Mouse (Mus musculus) midbrain, postnatal 0 days (tissue): ENCODE data around the gene Gli2. TPM values are rescaled to one million over a fixed set of nuclear protein-coding genes. Genes with fewer than 3 reads are reported as not detected.

Experiments
- ATAC-seq: fragments of 200-750 bp; cut with Nextera tagmentation; 2 replicates; pipeline ENCODE4 v1.8.0; 2017; ENCODE audit warnings: moderate number of reproducible peaks, mild to moderate bottlenecking, moderate TSS enrichment, moderate library complexity; ENCODE audit not compliant: low FRiP score
- DNase-seq: peaks from one replicate; pipeline ENCODE4 v3.0.0-alpha.2; 2015; ENCODE audit warnings: low spot score
- H3K27ac ChIP-seq: fragments of 300-500 bp; sonication (generic); 2 replicates; pipeline ENCODE4 v1.5.1; 2014; ENCODE audit warnings: low read depth, mild to moderate bottlenecking, low read length, mixed read lengths
- H3K27me3 ChIP-seq: fragments of 300-500 bp; sonication (generic); 2 replicates; pipeline ENCODE4 v1.6.1; 2014; ENCODE audit warnings: low read length, control low read depth, mixed read lengths; ENCODE audit not compliant: insufficient read depth
- H3K36me3 ChIP-seq: fragments of 300-500 bp; sonication (generic); 2 replicates; pipeline ENCODE4 v1.6.1; 2014; ENCODE audit warnings: low read length, control low read depth, mixed read lengths; ENCODE audit not compliant: insufficient read depth
- H3K4me1 ChIP-seq: fragments of 300-500 bp; sonication (generic); 2 replicates; pipeline ENCODE4 v1.6.1; 2014; ENCODE audit warnings: mild to moderate bottlenecking, control low read depth, antibody characterized with exemption, low read length, mixed read lengths; ENCODE audit not compliant: insufficient read depth
- H3K4me2 ChIP-seq: fragments of 300-500 bp; sonication (generic); 2 replicates; pipeline ENCODE4 v1.6.1; 2014; ENCODE audit warnings: low read depth, mild to moderate bottlenecking, low read length, mixed read lengths; ENCODE audit not compliant: poor library complexity, severe bottlenecking
- H3K4me3 ChIP-seq: fragments of 300-500 bp; sonication (generic); 2 replicates; pipeline ENCODE4 v1.5.1; 2014; ENCODE audit warnings: low read depth, mild to moderate bottlenecking, low read length, moderate library complexity
- H3K9ac ChIP-seq: fragments of 300-500 bp; sonication (generic); replicated peaks from 2 replicates; pipeline ENCODE4 v1.6.1; 2014; ENCODE audit warnings: mild to moderate bottlenecking, low read length, moderate library complexity, mixed read lengths; ENCODE audit not compliant: poor library complexity, severe bottlenecking
- H3K9me3 ChIP-seq: fragments of 300-500 bp; sonication (generic); 2 replicates; pipeline ENCODE4 v1.6.1; 2016; ENCODE audit warnings: low read length, control low read depth
- CTCF ChIP-seq: IDR thresholded peaks from 2 replicates; pipeline ENCODE4 v1.5.1; 2016; ENCODE audit warnings: antibody characterized with exemption, mild to moderate bottlenecking
- WGBS: fragments of 180-500 bp; shearing (Covaris S2); extraction: QIAGEN DNeasy Blood & Tissue Kit; methylation state at CpG from one replicate; pipeline ENCODE4 v1.1.7; 2014; 5-methylcytosine and 5-hydroxymethylcytosine counted together
- polyA plus RNA-seq: library from polyadenylated mRNA; unstranded; fragments of >200 nt; fragmentation: Nextera tagmentation; extraction: Ambion mirVana; gene quantifications from 2 replicates; pipeline ENCODE4 v1.2.1, GENCODE M21; 2015
- total RNA-seq: library from RNA; depleted of rRNA; stranded (reverse); fragments of >200 nt; gene quantifications from 2 replicates; pipeline ENCODE4 v1.2.3, GENCODE M21; 2014

Gene Gli2
- total and polyA plus RNA-seq, 2 experiments from 2014 or later: 0.84 to 4.7 TPM

GRCm38 (mm10) chr1:119053872-119054354, 494 bp upstream of the Gli2 start:
- H3K4me3 ChIP-seq: peak overlapping the region; percentile 45
- TF ChIP-seq CTCF: no peak
- WGBS: 0% methylated on average over 25 of the region's 25 CpGs
- H3K4me1 ChIP-seq: 0 out of 2 replicates have a peak, but pooled peaks cover 2% of the 10 kb centered on the region
- no peaks in the 10 kb centered on the region for H3K36me3 ChIP-seq
- H3K27ac ChIP-seq: no peak overlapping the region
- ATAC-seq (peak; percentile 48), DNase-seq (peak; percentile 52)
- H3K9me3 ChIP-seq: no peaks in the 10 kb centered on the region
- peak overlapping the region; percentile 98 for H3K4me2 ChIP-seq
- peak overlapping the region; percentile 39; the same call in 1 of the 2 replicates for H3K9ac ChIP-seq
- peaks cover 23% of the 10 kb centered on the region for H3K27me3 ChIP-seq

GRCm38 (mm10) chr1:119052631-119053177, 715 bp downstream of the Gli2 start:
- 0% methylated on average over 32 of the region's 33 CpGs for WGBS
- no peaks in the 10 kb centered on the region for H3K9me3 ChIP-seq
- H3K4me2 ChIP-seq: peak overlapping the region; percentile 98
- DNase-seq (peak; percentile 32), ATAC-seq (no peak)
- H3K27me3 ChIP-seq: peaks cover 23% of the 10 kb centered on the region
- H3K27ac ChIP-seq: 0 out of 2 replicates have a peak overlapping the region, but pooled peaks have one; percentile 8
- TF ChIP-seq CTCF: no peak
- H3K9ac ChIP-seq: no peak overlapping the region
- peaks cover 7% of the 10 kb centered on the region for H3K4me1 ChIP-seq
- H3K36me3 ChIP-seq: no peaks in the 10 kb centered on the region
- peak overlapping the region; percentile 45 for H3K4me3 ChIP-seq

GRCm38 (mm10) chr1:119051938-119052551, 1.4 kb downstream of the Gli2 start:
- peaks cover 23% of the 10 kb centered on the region for H3K27me3 ChIP-seq
- no peak overlapping the region; the same call in 1 of the 2 replicates for H3K9ac ChIP-seq
- H3K27ac ChIP-seq: no peak overlapping the region
- peak overlapping the region; percentile 98 for H3K4me2 ChIP-seq
- 0% methylated on average over 21 of the region's 21 CpGs for WGBS
- peak; percentile 53 for DNase-seq
- no peak for TF ChIP-seq CTCF
- no peaks in the 10 kb centered on the region for H3K9me3 ChIP-seq
- H3K4me1 ChIP-seq: peaks cover 7% of the 10 kb centered on the region
- H3K4me3 ChIP-seq: peak overlapping the region; percentile 45
- no peak for ATAC-seq
- no peaks in the 10 kb centered on the region for H3K36me3 ChIP-seq

- WGBS: 9% methylated on average over 21 of the region's 21 CpGs
- Histone ChIP-seq H3K27me3 (peaks cover 23% of the 10 kb centered on the region), H3K9me3 (no peaks in the 10 kb centered on the region), H3K4me2 (peak overlapping the region; percentile 98), H3K9ac (no peak overlapping the region), H3K36me3 (no peaks in the 10 kb centered on the region), H3K4me1 (peaks cover 7% of the 10 kb centered on the region), H3K4me3 (peak overlapping the region; percentile 45), H3K27ac (no peak overlapping the region)
- TF ChIP-seq CTCF: no peak
- DNase-seq: no peak
- ATAC-seq: no peak
Observed at GRCm38 (mm10) chr1:119051192-119051937, 2.1 kb downstream of the Gli2 start.

GRCm38 (mm10) chr1:119049812-119050615, 3.4 kb downstream of the Gli2 start:
- peaks cover 7% of the 10 kb centered on the region for H3K4me1 ChIP-seq
- 19% methylated on average over 10 of the region's 10 CpGs for WGBS

More at GRCm38 (mm10) chr1:119049812-119050615, 3.4 kb downstream of the Gli2 start:
- TF ChIP-seq CTCF: no peak
- no peaks in the 10 kb centered on the region for H3K36me3 ChIP-seq
- DNase-seq (peak; percentile 63), ATAC-seq (no peak)
- H3K4me3 ChIP-seq: no peak overlapping the region
- H3K27ac ChIP-seq: peak overlapping the region; percentile 38; the same call in 1 of the 2 replicates
- peaks cover 20% of the 10 kb centered on the region for H3K27me3 ChIP-seq
- peak overlapping the region; percentile 26; the same call in 1 of the 2 replicates for H3K4me2 ChIP-seq
- no peak overlapping the region for H3K9ac ChIP-seq
- no peaks in the 10 kb centered on the region for H3K9me3 ChIP-seq
